Mouse (Mus musculus): ENCODE measurements around the gene Tssk3.
"Not testable (repeated sequence)": the region's sequence is repeated elsewhere in the genome, so short reads cannot be mapped to it uniquely, and the experiment has no call there.

The Tssk3 gene

GRCm38 (mm10) chr4:129500607-129501566 is 10.1 kb upstream of the Tssk3 start:
- peak; percentile 98 for DNase-seq (ENCODE audit: low read depth, low spot score)

- no peak for DNase-seq (ENCODE audit: low read depth, low spot score)
These were observed 9.2 kb upstream of the Tssk3 start for GRCm38 (mm10) chr4:129500017-129500416.

GRCm38 (mm10) chr4:129498941-129499340 is 8.1 kb upstream of the Tssk3 start:
- peak; percentile 47 for DNase-seq (ENCODE audit: low read depth, low spot score)

- DNase-seq (ENCODE audit: low read depth, low spot score): no peak
These were observed 5.8 kb upstream of the Tssk3 start for GRCm38 (mm10) chr4:129496631-129497030.

GRCm38 (mm10) chr4:129495672-129496562 is 5.1 kb upstream of the Tssk3 start:
- DNase-seq (ENCODE audit: low read depth, low spot score): peak; percentile 83

- DNase-seq (ENCODE audit: low read depth, low spot score): peak; percentile 63
These were observed 3.9 kb upstream of the Tssk3 start for GRCm38 (mm10) chr4:129494681-129495080.

- no peak for DNase-seq (ENCODE audit: low read depth, low spot score)
These were observed 9.7 kb downstream of the Tssk3 start for GRCm38 (mm10) chr4:129481090-129481489.

- DNase-seq (ENCODE audit: low read depth, low spot score): no peak
These were observed 11.0 kb downstream of the Tssk3 start for GRCm38 (mm10) chr4:129479863-129480262.

GRCm38 (mm10) chr4:129476047-129476446 is 14.8 kb downstream of the Tssk3 start:
- peak; percentile 55 for DNase-seq (ENCODE audit: low read depth, low spot score)

- DNase-seq (ENCODE audit: low read depth, low spot score): peak; percentile 51
These were observed 26.5 kb downstream of the Tssk3 start for GRCm38 (mm10) chr4:129464286-129464815.

- no peak for DNase-seq (ENCODE audit: low read depth, low spot score)
These were observed 27.4 kb downstream of the Tssk3 start for GRCm38 (mm10) chr4:129463097-129464059.

GRCm38 (mm10) chr4:129462118-129462517 is 28.7 kb downstream of the Tssk3 start:
- DNase-seq (ENCODE audit: low read depth, low spot score): no peak

GRCm38 (mm10) chr4:129461183-129461960 is 29.4 kb downstream of the Tssk3 start, which contains the start of gene Bsdc1:
Gene Bsdc1, plus strand, starts transcription at chr4:129461581.
- peak; percentile 100 for DNase-seq (ENCODE audit: low read depth, low spot score)

- no peak for DNase-seq (ENCODE audit: low read depth, low spot score)
These were observed 30.0 kb downstream of the Tssk3 start for GRCm38 (mm10) chr4:129460827-129461182.

GRCm38 (mm10) chr4:129459726-129460125 is 31.1 kb downstream of the Tssk3 start:
- DNase-seq (ENCODE audit: low read depth, low spot score): no peak

GRCm38 (mm10) chr4:129457311-129457710 is 33.5 kb downstream of the Tssk3 start:
- not testable (repeated sequence) for DNase-seq (ENCODE audit: low read depth, low spot score)

- no peak for DNase-seq (ENCODE audit: low read depth, low spot score)
These were observed 34.7 kb downstream of the Tssk3 start for GRCm38 (mm10) chr4:129456126-129456525.

- peak; percentile 92 for DNase-seq (ENCODE audit: low read depth, low spot score)
These were observed 35.6 kb downstream of the Tssk3 start for GRCm38 (mm10) chr4:129455265-129455664.

- DNase-seq (ENCODE audit: low read depth, low spot score): peak; percentile 39
These were observed 39.2 kb downstream of the Tssk3 start for GRCm38 (mm10) chr4:129451471-129452169.

All from ZHBTc4 (cell line).